Mouse (Mus musculus): ENCODE results near the gene Acat3.
A peak's percentile ranks its signal among the peaks of the same experiment; 100 is the strongest.
"Not testable (repeated sequence)": the region's sequence is repeated elsewhere in the genome, so short reads cannot be mapped to it uniquely, and the experiment has no call there.

Gene Acat3

DNA sequence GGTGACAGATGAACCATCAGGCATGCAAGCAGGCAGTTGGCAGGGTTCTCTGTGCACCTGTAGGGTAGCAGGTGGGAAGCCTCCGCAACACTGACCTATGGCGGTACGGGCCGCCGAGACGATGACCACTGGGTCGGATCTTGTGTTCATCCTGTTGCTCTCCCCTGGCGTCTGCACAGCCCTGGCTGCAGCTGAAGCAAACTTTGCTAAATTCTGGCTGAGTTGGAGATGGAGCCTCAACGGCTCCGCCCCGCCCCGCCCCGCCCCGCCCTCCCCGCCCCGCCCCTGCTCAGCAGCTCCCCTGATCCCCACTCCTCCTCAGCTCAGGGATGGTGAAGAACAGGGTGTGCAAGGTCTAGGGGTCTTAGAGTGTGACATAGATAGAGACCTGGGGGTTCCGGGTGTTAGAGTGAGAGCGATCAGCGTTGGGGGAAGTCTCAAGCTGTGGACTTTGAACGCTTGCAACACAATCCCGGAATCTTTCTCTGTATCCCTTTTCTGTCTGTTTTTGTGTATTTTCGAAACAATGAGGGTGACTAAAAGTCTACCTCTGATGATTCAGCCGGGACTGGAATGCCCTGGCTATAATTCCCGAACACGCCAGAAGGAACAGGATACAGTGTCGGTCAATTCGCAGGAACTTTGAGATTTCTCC is at the start of gene Acat3:
Gene Acat3, minus strand, starts transcription at position 450 of the 655 bp plus-strand sequence.
- DNase-seq, result peak; percentile 73 to 76

DNA sequence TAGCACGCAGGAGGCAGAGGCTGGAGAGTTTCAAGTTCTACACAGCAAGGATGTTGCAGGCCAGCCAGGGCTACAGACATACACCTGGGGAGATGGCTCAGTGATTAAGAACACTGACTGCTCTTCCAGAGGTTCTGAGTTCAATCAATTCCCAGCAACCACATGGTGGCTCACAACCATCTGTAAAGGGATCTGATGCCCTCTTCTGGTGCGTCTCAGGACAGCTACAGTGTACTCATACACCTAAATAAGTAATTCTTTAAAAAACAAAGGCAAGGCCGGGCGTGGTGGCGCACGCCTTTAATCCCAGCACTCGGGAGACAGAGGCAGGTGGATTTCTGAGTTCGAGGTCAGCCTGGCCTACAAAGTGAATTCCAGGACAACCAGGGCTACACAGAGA is 47.7 kb upstream of the Acat3 start:
- DNase-seq, result not testable (repeated sequence)

DNA sequence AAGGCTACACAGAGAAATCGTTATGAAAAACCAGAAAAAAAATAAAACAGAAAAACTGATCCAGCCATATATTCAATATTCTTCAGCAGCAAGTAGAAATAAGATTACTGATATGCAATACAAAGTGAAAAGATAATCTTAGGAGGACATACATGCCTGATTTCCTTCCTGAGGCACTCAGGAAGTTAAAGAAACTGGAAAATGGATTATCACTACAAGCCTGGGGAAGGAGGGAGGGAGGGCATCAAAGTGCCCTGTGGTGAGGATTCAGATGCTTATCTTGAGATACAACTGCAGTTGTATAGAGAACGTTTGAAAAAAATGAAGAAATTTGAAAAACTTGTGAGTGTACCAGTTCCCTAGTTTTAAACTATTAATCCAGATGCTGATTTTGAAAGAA is 43.6 kb upstream of the Acat3 start:
- no peak for DNase-seq

DNA sequence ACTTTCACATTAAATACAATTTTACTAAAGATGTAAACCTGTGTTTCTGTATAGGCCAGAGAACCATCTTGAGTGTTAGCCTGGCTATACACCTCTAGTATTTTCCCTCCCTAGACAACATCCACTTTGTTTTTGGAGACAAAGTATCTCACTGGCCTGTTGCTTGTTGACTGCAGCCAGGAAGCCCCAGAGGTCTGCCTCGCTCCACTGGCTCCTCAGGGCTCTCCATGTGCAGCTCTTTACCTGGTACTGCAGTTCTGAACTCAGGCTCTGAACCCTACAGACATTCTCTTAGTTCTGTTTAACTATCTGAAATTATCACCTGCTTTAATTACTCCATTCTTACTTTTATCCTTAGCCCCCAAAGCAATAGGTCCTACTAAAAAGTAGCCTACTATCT is 38.1 kb upstream of the Acat3 start:
- DNase-seq, result no peak

DNA sequence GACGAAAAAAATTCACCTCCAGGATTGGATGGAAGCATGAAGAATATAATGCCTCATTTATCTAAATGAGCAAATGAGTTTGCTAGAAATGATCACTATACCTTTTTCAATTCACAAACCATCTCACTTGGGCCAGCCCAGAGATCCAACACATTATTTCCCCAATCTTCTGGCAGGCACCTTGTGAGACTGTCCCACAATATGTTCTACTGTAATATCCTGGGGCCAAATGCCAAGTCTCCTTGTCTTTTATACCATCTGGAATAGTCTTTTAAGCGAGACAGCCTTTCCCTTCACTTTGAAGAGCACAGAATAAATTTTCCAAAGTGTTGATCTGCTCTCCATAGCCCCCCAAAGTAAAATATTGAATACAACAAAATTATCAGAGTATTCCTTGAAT is 33.5 kb upstream of the Acat3 start:
- no peak for DNase-seq

DNA sequence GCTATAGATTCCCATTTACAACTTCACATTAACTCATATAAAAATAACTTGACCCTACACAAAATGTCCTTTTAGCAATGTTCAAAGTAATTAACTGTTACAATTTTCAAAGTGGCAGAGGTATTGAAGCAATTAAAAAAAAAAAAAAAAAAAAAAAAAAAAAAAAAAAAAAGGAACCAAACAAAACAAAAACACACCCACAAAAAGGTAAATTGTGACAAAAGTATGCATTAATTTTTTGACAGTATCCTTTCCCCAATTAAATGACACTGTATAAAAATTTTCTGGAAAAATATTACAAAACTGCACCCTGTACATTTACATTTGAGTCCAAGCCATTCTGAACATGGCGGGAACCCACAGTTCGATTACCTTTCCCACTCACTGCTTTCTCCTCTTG is 26.8 kb upstream of the Acat3 start:
- no peak for DNase-seq

DNA sequence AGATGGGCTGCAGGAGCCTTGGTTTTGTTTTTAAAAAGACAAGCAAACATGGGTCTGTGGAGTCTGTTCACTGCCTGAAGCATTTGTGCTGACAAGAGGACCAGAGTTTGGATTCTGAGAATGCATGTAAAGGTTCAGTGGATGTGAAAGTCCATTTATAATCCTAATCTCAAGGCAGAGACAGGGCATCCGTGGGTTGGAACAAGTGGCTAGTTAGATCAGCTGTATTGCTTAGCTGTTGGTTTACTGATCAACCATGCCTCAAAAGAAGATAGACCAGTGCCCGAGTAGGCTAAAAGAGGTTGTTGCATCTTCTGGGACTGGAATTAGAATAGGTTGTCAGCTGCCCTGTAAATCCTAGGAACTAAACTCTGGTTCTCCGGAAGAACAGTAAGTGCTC is 23.1 kb upstream of the Acat3 start:
- no peak for DNase-seq

DNA sequence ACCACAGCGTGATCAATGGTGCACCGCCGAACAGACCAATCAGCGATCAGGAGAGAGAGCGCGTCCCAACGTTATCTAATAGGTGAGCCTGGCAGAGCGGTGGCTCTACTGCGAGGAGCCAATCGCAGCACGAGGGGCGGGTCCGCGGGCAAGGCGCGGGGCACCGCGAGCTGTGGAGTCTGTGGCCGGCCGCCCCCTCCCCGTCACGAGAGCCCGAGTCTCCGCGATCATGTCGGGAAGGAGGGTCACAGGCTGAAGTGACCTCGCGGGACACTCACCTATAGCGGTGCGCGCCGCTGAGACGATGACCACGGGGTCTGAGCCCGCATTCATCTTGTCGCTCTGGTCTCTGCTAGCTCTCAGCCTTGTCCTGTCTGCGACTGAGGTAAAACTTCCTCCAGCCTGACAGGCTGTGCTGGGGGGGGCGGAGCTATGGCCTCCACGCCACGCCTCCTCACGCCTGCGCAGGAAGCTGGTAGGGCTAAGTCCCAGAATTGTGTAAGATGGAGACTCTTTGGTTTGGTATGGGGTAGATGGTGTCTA is 20.0 kb upstream of the Acat3 start, which contains the start of gene Acat2:
Gene Acat2, minus strand, starts transcription at position 417 of the 543 bp plus-strand sequence.
- peak; percentile 96 to 97 for DNase-seq

DNA sequence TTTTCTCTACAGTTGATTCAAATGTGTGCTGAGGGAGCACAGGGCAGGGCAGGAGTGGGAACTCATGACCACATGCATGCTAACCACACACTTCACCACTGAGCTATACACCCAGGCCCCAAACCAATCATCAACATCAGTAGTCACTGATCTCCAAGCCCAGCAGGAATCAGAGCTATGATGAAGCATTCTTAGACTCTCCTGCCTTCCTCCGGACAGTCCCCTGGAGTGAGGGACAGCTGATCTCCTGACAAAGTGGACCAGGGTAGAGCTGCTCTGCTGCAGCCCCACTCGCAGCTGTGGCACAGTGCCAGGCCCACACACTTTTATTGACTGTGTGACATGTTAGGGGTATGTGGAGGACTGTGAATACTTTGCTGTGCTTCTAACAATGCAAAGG is 19.0 kb upstream of the Acat3 start:
- not testable (repeated sequence) for DNase-seq

DNA sequence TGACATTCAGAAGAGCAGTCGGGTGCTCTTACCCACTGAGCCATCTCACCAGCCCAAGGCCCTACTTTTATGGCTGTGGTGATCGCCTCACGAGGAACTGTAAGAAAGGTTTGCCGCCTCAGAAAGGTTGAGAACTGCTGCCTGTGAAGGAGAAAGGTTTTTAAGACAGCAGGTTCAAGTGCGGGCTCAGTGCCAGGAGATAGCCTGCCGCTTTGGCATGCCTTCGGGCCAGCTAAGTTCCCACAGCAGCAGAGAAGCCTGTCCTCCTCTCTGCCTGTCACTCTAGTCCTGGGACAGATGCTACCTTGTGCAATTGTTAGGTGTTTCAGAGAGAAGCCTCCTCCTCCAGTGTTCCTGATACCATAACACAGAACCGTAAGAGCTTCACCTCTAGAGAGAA is 16.3 kb upstream of the Acat3 start:
- peak in 1 of 2 experiments; percentile 51 for DNase-seq

DNA sequence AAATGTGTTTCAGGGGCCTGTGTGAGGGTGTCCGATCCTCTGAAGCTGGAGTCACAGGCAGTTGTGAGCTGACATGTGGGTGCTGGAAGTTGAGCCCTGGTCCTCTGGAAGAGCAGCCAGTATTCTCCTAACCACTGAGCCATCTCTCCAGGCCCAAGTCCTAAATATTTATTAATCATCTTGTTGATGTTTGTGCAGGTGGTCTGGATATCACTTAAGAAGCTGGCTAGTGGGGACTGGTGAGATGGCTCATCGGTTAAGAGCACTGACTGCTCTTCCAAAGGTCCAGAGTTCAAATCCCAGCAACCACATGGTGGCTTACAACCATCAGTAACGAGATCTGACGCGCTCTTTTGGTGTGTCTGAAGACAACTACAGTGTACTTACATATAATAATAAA is 9.3 kb upstream of the Acat3 start:
- no peak for DNase-seq

DNA sequence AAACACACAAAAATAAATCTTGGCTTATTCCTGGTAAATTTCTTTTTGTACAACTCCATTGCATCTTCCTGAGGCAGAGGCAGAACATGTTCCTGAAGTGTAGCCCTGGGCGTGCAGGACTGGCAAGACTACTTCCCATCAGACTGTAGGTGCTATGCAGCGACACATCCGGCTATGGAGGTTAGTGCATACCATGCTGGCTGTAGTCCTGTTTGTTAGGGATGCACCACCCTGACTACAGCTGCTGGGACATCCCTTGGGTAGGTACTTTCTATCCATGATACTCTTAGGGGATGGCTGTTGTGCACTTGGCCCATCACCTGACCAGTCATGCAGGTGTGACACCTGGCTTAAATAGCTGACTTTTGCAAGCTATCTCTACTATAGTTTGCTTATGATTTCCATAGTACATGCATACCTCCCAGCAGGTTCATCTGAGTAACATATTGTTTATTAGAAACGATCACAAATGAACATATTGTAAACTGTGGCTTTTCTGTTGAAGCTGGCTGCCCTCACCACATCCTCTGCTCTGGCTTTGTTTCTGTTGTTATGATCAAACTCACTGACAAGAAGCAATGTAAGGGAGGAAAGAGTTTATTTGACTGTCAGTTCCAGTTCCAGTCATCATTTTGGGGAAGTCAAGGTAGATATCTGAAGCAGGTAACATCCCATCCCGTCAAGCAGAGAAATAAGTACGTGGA is 2.2 kb upstream of the Acat3 start:
- DNase-seq, result no peak

DNA sequence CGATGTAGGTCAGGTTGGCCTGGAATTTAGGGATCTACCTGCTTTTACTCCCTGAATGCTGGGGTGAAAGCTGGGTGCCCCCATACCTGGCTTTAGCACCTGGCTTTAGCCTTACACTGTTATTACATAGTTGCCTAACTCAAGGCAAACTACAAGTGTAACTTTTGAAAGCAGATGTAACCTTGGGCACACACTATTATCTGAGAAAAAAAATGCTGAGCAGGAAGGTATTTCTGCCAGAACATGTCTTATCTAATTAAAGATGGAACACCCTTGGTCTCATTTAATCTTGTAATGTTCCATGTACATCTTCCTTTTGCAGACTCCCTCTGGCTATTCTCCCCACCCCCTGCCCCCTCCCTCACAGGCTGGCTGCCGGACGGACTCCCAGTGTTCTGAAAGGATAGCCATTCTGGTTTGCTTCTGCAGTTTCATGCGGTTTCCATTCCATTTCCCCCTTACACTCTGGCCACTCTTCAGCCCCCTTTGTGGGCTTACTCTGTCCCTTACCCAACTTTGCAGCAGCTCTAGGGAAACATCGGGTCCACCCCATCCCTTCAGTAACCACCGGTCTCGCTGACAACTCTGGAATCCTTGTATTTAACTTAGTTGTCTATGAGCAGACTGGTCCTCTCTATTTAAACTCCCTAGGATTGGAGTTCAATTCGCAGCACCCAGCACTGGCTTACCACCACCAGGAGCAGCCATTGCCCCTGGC is 1.3 kb upstream of the Acat3 start:
- DNase-seq, result no peak

DNA sequence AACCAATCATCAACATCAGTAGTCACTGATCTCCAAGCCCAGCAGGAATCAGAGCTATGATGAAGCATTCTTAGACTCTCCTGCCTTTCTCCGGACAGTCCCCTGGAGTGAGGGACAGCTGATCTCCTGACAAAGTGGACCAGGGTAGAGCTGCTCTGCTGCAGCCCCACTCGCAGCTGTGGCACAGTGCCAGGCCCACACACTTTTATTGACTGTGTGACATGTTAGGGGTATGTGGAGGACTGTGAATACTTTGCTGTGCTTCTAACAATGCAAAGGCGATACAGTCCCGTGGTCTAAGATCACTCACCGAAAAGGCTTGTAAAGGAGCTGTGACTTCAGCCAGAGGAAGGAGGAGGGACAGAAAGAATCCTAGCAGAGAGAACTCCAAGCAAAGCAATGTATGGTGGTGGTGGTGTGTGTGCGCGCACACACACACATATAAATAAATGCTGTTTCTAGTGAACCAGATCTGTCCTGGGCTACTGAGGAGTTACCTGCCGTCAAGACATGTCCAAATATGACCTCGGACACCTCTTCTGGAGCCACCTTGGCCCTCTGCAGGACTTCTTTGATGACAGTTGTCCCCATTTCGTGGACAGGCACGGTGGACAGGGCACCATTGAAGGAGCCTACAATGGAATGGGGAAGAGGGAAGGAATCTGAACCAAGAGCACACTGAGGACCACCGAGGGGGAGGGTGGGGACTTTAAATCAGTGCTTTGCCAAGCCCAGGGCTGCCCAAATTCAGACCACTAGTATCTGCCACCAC is 837 bp downstream of the Acat3 start:
- not testable (repeated sequence) for DNase-seq

DNA sequence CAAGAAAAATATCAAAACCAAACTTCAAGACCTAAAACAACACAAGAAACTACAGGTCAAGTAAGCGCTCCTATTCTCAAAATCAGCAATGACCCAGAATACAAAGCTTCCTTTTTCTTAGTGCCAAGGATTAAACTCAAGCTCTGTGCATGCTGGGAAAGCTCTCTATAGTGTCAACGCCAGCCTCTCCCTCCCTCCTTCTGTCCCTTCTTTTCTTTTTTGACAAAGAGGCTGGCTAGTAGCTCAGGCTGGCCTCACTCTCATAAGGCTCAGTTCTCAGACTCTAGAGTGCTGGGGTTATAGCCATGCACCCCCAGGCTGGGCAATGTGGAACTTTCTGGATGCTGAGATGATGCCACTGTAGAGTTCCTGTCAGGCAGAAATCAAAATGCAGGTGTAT is 2.3 kb downstream of the Acat3 start:
- no peak for DNase-seq

DNA sequence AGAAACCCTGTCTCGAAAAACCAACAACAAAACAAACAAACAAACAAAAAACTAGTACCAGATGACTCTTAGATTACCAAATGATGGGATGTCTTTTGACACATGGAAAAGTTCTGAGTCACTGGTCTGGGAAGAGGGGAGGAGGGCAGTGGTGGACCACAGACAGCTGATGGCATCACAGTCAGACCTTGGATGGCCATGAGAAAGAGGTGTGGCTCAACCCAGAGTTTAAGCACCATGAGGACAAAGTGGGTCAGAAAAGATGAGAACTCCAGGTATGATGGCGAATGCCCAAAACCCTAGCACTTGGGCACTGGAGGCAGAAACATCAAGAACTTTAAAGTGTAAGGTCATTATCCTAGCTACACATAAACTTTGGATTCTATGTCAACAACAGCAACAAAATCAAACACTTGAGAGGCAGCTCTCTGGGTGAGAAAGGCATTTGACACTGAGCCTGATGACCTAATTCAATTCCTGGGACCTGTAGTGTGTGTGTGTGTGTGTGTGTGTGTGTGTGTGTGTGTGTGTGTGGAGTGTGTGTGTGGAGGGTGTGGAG is 2.9 kb downstream of the Acat3 start:
- no peak for DNase-seq

DNA sequence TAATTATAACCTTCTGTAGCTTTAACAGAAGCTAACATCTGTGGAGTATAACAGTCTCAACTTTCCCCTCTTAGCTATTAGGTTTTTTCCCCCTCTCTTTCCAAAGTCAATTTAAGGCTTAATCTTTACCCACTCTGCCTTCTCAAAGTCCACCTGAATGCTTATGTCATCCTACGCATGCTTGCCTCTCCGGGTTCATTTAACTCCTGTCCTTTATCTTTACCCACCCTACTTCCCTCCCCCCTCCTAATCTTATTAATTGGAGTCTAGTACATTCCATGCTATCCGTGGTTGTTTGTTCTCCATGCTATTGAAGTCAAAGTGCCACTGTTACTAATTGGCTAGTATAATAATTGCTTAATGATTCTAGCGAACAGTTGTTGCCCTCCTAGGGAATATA is 4.7 kb downstream of the Acat3 start:
- DNase-seq, result no peak

DNA sequence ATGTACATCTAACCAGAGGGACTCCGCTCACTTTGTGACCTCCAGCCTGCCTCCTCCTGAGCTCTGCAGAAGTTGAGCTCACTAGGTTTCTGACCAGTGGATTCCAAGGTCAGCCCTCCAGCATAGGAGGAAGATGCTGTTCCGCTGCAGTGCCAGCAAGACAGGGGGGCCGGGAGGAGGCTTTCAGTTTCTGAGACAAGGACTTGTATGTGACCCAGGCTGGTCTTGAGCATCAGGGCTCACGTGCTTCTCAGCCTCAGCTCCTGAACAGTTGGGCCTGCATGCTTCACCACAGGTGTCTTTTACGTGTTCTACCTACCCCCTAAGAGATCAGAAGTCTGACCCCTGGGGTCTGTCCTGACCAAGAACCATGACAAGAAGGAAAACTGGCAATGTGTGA is 8.8 kb downstream of the Acat3 start:
- DNase-seq, result not testable (repeated sequence)

DNA sequence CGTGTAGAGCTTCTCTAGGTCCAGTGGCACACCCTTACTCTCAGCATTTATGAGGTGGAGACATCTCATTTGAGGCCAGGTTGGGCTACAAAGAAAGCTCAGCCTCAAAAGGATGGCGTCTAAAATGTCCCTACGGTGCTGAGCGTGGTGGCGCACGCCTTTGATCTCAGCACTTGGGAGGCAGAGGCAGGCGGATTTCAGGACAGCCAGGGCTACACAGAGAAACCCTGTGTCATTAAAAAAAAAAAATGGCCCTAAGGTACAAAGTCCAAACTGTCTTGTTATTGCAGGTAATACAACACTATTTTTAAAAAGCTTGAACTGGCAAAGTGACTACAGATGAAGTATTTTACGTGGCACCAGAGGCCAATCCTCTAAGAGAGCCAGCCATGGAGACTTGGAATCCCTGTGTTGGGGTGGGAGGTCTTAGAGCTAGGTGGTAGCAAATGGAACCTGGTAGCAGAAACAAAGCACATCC is 14.7 kb downstream of the Acat3 start:
- DNase-seq, result no peak

DNA sequence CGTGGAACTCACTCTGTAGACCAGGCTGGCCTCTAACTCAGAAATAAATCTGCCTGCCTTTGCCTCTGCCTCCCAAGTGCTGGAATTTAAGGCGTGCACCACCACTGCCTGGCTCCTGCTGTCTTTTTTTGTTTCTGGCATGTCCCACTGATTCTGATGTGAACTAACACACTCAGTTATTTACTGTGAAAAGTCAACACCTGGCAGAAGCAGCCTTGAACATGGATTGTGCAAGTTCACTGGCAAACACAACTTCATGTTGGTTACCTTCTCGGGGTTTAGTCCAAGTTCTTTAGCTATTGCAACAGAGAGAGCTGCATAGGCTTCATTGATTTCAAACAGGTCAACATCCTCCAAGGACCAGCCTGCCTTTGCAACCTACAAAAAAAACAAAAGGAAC is 15.4 kb downstream of the Acat3 start:
- DNase-seq, result no peak

DNA sequence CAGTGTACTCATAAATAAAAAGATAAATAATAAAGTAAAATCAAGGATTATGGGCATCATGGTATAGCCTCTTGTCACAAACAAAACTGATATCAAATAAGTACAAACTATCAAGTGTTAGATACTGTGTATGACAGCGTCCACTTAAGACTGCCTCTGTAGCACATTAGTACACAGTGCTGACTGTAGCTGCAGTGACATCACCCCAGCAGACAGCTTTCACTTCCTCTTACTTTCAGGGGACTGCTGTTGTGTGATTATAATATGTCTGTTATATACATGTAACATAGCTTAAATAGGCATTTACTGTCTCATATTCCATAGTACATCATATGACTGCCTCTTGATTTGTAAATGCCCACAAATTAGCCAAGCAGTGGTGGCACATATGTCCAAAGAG is 19.3 kb downstream of the Acat3 start:
- DNase-seq, result no peak

Measured in cerebellum, postnatal 14 days (tissue).